Mouse (Mus musculus) bone marrow, adult 2 months (tissue): ENCODE results near the gene Ghr.

Experiments
- CTCF ChIP-seq: fragments of 200-500 bp; IDR thresholded peaks from 2 replicates; pipeline ENCODE4 v1.5.1; 2011; ENCODE audit warnings: low read length, control low read depth; ENCODE audit not compliant: control insufficient read depth, insufficient read depth
- POLR2A ChIP-seq: fragments of 200-500 bp; IDR thresholded peaks from 2 replicates; pipeline ENCODE4 v1.6.1; 2011; ENCODE audit warnings: low read depth, mild to moderate bottlenecking, control low read depth, low read length, borderline replicate concordance; ENCODE audit not compliant: control insufficient read depth

DNA sequence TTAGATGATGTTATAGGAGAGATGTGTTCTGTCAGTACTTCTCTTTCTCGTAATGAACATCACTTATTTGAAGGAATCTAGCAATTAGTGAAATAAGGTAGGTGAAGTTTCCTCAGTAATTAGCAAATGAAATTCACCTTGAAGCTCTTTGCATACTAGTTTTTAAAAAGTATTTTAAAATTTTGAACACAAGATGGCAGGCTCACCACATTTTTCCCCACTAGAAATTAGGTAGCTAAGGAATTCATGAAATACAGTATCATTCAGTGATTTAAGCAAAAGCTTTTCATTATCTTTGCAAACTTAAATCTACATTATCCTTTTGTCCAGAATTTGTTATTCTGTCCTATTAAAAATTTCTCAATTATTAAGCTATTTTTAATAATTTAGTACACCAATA lies 287.3 kb downstream of the Ghr start:
- TF ChIP-seq POLR2A: no peak
- TF ChIP-seq CTCF: no peak
